Mouse (Mus musculus) bone marrow macrophage, adult 2 months (primary cell): Measurements from ENCODE around the gene Phf1.

Source experiments
- CTCF ChIP-seq: IDR thresholded peaks from 2 replicates; pipeline ENCODE4 v1.5.1; 2012; ENCODE audit warnings: low read depth, mild to moderate bottlenecking, low read length, moderate library complexity
- POLR2A ChIP-seq: IDR thresholded peaks from 2 replicates; pipeline ENCODE4 v1.6.1; 2012; ENCODE audit warnings: mild to moderate bottlenecking, low read depth, low read length, borderline replicate concordance

DNA sequence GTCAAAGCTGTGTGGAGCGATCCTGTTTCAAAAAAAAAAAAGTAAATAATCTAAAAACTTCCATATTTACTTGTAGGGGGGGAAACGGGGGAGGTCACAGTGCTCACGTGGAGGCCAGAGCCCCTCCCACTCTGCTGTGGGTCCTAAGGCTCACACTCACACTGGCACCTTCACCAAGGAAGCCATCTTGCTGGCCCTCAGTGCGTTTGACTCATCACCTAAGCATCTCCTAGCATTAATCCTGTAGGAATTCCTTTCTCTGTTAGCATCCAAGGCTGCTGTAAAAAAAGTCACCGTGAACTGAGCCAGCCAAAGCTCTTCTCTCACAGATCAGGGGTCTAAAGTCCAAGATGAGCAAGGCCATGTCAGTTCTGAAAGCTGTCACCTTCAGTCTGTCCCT, 23.5 kb downstream of the Phf1 start:
- TF ChIP-seq POLR2A: no peak
- no peak for TF ChIP-seq CTCF
